In the genomic region with DNA sequence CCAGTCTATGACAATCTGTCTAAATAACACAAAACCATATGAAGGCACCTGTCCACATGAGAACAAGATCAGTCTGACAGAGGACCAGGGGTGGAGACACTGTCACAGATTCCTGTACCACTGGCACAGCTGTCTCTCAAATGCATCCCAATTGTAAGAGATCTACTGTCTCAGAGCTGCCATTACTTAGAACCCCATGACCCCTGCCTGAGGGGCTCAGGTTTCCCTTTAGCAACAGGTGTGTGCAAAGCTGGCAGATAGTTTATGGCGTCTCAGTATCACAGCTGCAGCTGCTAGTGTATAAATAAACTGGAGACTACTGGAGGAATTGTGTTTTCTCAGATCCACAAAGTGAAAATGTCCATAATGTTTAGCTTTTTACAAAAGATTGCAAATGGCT, we compare ENCODE assay signal across 23 mouse cellular contexts.
DNase-seq lines count a peak whose midpoint lies in the region; ATAC-seq and TF ChIP-seq lines count a peak whose summit lies in the region.
"Had no signal": no experiment of that assay in that cellular context is flagged by ENCODE, and none has a peak within 500 bp of the region (broad histone marks: within the 10 kb centered on the region; RNA-seq: fewer than 3 reads in every experiment).

No protein-coding gene starts in this region.

- 32% methylated on average over 1 of the region's 1 CpGs for WGBS in embryonic facial prominence, embryonic 14.5 days
- 53% methylated on average over 1 of the region's 1 CpGs for WGBS in embryonic facial prominence, embryonic 10.5 days
- 63% methylated on average over 1 of the region's 1 CpGs for WGBS in thymus, adult 2 months
- WGBS in hindbrain, embryonic 11.5 days: 61% methylated on average over 1 of the region's 1 CpGs

- no peaks in the 10 kb centered on the region for H3K4me1 ChIP-seq in embryonic facial prominence, embryonic 14.5 days (ENCODE audit: control insufficient read depth, insufficient read depth, low read length)
- no peaks in the 10 kb centered on the region for H3K4me1 ChIP-seq in embryonic facial prominence, embryonic 10.5 days
- H3K4me1 ChIP-seq in thymus, adult 2 months (replicated peaks; ENCODE audit: control insufficient read depth, insufficient read depth, low read length): no peaks in the 10 kb centered on the region
- no peaks in the 10 kb centered on the region for H3K4me1 ChIP-seq in hindbrain, embryonic 11.5 days (replicated peaks; ENCODE audit: control insufficient read depth, insufficient read depth, low read length)
- H3K4me1 ChIP-seq: forebrain, embryonic 15.5 days; heart, embryonic 13.5 days; hindbrain, embryonic 15.5 days; intestine, embryonic 15.5 days; megakaryocyte, embryonic 14.5 days had no signal

- ATAC-seq in embryonic facial prominence, embryonic 14.5 days (ENCODE audit: low read depth): peak; percentile 86
- no peak for ATAC-seq in megakaryocyte progenitor cell, adult 5-6 weeks (replicated peaks; ENCODE audit: poor library complexity)
- no peak for ATAC-seq in hindbrain, embryonic 11.5 days (ENCODE audit: low FRiP score)
- ATAC-seq: activated CD4-positive, CD25-positive, alpha-beta regulatory T cell, adult 4 months; forebrain, embryonic 15.5 days; intestine, embryonic 15.5 days; liver, postnatal 0 days; midbrain, embryonic 16.5 days had no signal

- DNase-seq in embryonic facial prominence, embryonic 14.5 days (ENCODE audit: low spot score): peak; percentile 81
- DNase-seq in embryonic facial prominence, embryonic 10.5 days (ENCODE audit: low spot score): no peak
- peak; percentile 33 for DNase-seq in thymus, postnatal 0 days (ENCODE audit: low spot score)
- DNase-seq in thymus, adult 2 months: no peak
- peak; percentile 19 for DNase-seq in gastrocnemius, postnatal 25 days
- peak; percentile 75 for DNase-seq in skeletal muscle tissue, adult 2 months (ENCODE audit: low read depth, low spot score)
- no peak for DNase-seq in hindbrain, embryonic 11.5 days (ENCODE audit: low spot score)
- DNase-seq: adrenal gland, postnatal 10 days; cerebellum, postnatal 10 days; heart, adult 18-20 months; kidney, postnatal 14 days; liver; liver, postnatal 0 days; lung, postnatal 14 days had no signal

- TF ChIP-seq POLR2A in thymus, adult 2 months (IDR thresholded peaks at IDR 0.05; ENCODE audit: control insufficient read depth, extremely low read depth, insufficient read depth, low read length, poor library complexity): no peak

- no peak overlapping the region for H3K4me3 ChIP-seq in embryonic facial prominence, embryonic 14.5 days (ENCODE audit: low read depth, low read length)
- no peak overlapping the region for H3K4me3 ChIP-seq in embryonic facial prominence, embryonic 10.5 days
- no peak overlapping the region for H3K4me3 ChIP-seq in thymus, adult 2 months (ENCODE audit: control insufficient read depth, insufficient read depth, low read length)
- no peak overlapping the region for H3K4me3 ChIP-seq in hindbrain, embryonic 11.5 days (ENCODE audit: low read depth, low read length)
- H3K4me3 ChIP-seq: forebrain, embryonic 15.5 days; heart, embryonic 13.5 days; hindbrain, embryonic 15.5 days; intestine, embryonic 15.5 days; megakaryocyte, embryonic 14.5 days had no signal

- no peak overlapping the region for H3K27ac ChIP-seq in embryonic facial prominence, embryonic 14.5 days (replicated peaks; ENCODE audit: low read depth, low read length)
- H3K27ac ChIP-seq in embryonic facial prominence, embryonic 10.5 days (replicated peaks): no peak overlapping the region
- H3K27ac ChIP-seq in thymus, adult 2 months (ENCODE audit: control insufficient read depth, insufficient read depth, low read length): no peak overlapping the region
- no peak overlapping the region for H3K27ac ChIP-seq in hindbrain, embryonic 11.5 days (ENCODE audit: low read depth, low read length)
- H3K27ac ChIP-seq: forebrain, embryonic 15.5 days; heart, embryonic 13.5 days; hindbrain, embryonic 15.5 days; intestine, embryonic 15.5 days had no signal

- H3K9me3 ChIP-seq in embryonic facial prominence, embryonic 14.5 days (ENCODE audit: control insufficient read depth, low read length): no peaks in the 10 kb centered on the region
- no peaks in the 10 kb centered on the region for H3K9me3 ChIP-seq in embryonic facial prominence, embryonic 10.5 days
- H3K9me3 ChIP-seq in hindbrain, embryonic 11.5 days (ENCODE audit: control insufficient read depth, low read length): no peaks in the 10 kb centered on the region
- H3K9me3 ChIP-seq: forebrain, embryonic 15.5 days; heart, embryonic 13.5 days; hindbrain, embryonic 15.5 days; intestine, embryonic 15.5 days had no signal

- no peak overlapping the region for H3K9ac ChIP-seq in embryonic facial prominence, embryonic 14.5 days (ENCODE audit: low read depth, low read length)
- no peak overlapping the region for H3K9ac ChIP-seq in hindbrain, embryonic 11.5 days (ENCODE audit: low read depth, low read length)
- H3K9ac ChIP-seq: forebrain, embryonic 15.5 days; heart, embryonic 13.5 days; hindbrain, embryonic 15.5 days; intestine, embryonic 15.5 days; liver, postnatal 0 days had no signal

- no peak for TF ChIP-seq CTCF in thymus, adult 2 months (IDR thresholded peaks at IDR 0.05; ENCODE audit: borderline replicate concordance, control insufficient read depth, extremely low read depth, insufficient read depth, low read length, poor library complexity)

- H3K27me3 ChIP-seq in embryonic facial prominence, embryonic 14.5 days (replicated peaks; ENCODE audit: control insufficient read depth, insufficient read depth, low read length): no peaks in the 10 kb centered on the region
- H3K27me3 ChIP-seq in embryonic facial prominence, embryonic 10.5 days (replicated peaks; ENCODE audit: low read depth, poor library complexity, severe bottlenecking): no peaks in the 10 kb centered on the region
- no peaks in the 10 kb centered on the region for H3K27me3 ChIP-seq in thymus, adult 2 months (ENCODE audit: control insufficient read depth, insufficient read depth, low read length)
- no peaks in the 10 kb centered on the region for H3K27me3 ChIP-seq in hindbrain, embryonic 11.5 days (ENCODE audit: control insufficient read depth, insufficient read depth, low read length)
- H3K27me3 ChIP-seq: forebrain, embryonic 15.5 days; heart, embryonic 13.5 days; hindbrain, embryonic 15.5 days; intestine, embryonic 15.5 days; megakaryocyte, embryonic 14.5 days had no signal

- H3K36me3 ChIP-seq in embryonic facial prominence, embryonic 14.5 days (ENCODE audit: control insufficient read depth, insufficient read depth, low read length): no peaks in the 10 kb centered on the region
- H3K36me3 ChIP-seq in embryonic facial prominence, embryonic 10.5 days (replicated peaks): no peaks in the 10 kb centered on the region
- H3K36me3 ChIP-seq in thymus, adult 2 months (ENCODE audit: control insufficient read depth, insufficient read depth, low read length): no peaks in the 10 kb centered on the region
- no peaks in the 10 kb centered on the region for H3K36me3 ChIP-seq in hindbrain, embryonic 11.5 days (ENCODE audit: control insufficient read depth, insufficient read depth, low read length)
- H3K36me3 ChIP-seq: forebrain, embryonic 15.5 days; G1E; heart, embryonic 13.5 days; hindbrain, embryonic 15.5 days; intestine, embryonic 15.5 days had no signal

- no peak overlapping the region for H3K4me2 ChIP-seq in embryonic facial prominence, embryonic 14.5 days (ENCODE audit: low read depth, low read length)
- H3K4me2 ChIP-seq in hindbrain, embryonic 11.5 days (replicated peaks; ENCODE audit: low read depth, low read length): no peak overlapping the region
- H3K4me2 ChIP-seq: forebrain, embryonic 15.5 days; heart, embryonic 13.5 days; hindbrain, embryonic 15.5 days; intestine, embryonic 15.5 days had no signal

Comparison
In these comparisons a context has a peak if more than half of its experiments do, and no peak if none do; other contexts are left out.
1. DNase-seq: peak in embryonic facial prominence, embryonic 14.5 days (single experiment), thymus, postnatal 0 days (single experiment), gastrocnemius, postnatal 25 days (single experiment) and skeletal muscle tissue, adult 2 months (single experiment); none in embryonic facial prominence, embryonic 10.5 days (single experiment), thymus, adult 2 months (single experiment) and hindbrain, embryonic 11.5 days (single experiment).